Mouse (Mus musculus): ENCODE data around the gene Clic1. TPM values are rescaled to one million over a fixed set of nuclear protein-coding genes. Genes with fewer than 3 reads are reported as not detected.
"Not testable (repeated sequence)": the region's sequence is repeated elsewhere in the genome, so short reads cannot be mapped to it uniquely, and the experiment has no call there.

Clic1 gene
- polyA plus RNA-seq, 1 experiment, result 209 TPM

GRCm38 (mm10) chr17:35019894-35020293, 29.9 kb upstream of the Clic1 start:
- WGBS, result 94% methylated on average over 11 of the region's 11 CpGs
- no peak for DNase-seq (ENCODE audit: low read depth, low spot score)

GRCm38 (mm10) chr17:35020551-35020950, 29.2 kb upstream of the Clic1 start:
- 93% methylated on average over 8 of the region's 8 CpGs for WGBS
- no peak for DNase-seq (ENCODE audit: low read depth, low spot score)

GRCm38 (mm10) chr17:35021163-35021808, 28.5 kb upstream of the Clic1 start:
- 24% methylated on average over 17 of the region's 17 CpGs for WGBS
- no peak for DNase-seq (ENCODE audit: low read depth, low spot score)

- no peak for DNase-seq (ENCODE audit: low read depth, low spot score)
- WGBS, result 54% methylated on average over 6 of the region's 6 CpGs
Observed at GRCm38 (mm10) chr17:35021842-35022477, 27.8 kb upstream of the Clic1 start.

GRCm38 (mm10) chr17:35022541-35023060, 27.2 kb upstream of the Clic1 start:
- no peak for DNase-seq (ENCODE audit: low read depth, low spot score)
- WGBS, result 92% methylated on average over 8 of the region's 8 CpGs

- no peak for DNase-seq (ENCODE audit: low read depth, low spot score)
- WGBS, result 84% methylated on average over 5 of the region's 5 CpGs
Observed at GRCm38 (mm10) chr17:35023221-35023620, 26.5 kb upstream of the Clic1 start.

GRCm38 (mm10) chr17:35023756-35024155, 26.0 kb upstream of the Clic1 start:
- WGBS, result 47% methylated on average over 4 of the region's 4 CpGs
- DNase-seq (ENCODE audit: low read depth, low spot score), result no peak

- WGBS, result 68% methylated on average over 13 of the region's 13 CpGs
- no peak for DNase-seq (ENCODE audit: low read depth, low spot score)
Observed at GRCm38 (mm10) chr17:35024261-35024660, 25.5 kb upstream of the Clic1 start.

- 70% methylated on average over 10 of the region's 10 CpGs for WGBS
Observed at GRCm38 (mm10) chr17:35024691-35025488, 24.9 kb upstream of the Clic1 start.

GRCm38 (mm10) chr17:35026206-35026605, 23.6 kb upstream of the Clic1 start:
- no peak for DNase-seq (ENCODE audit: low read depth, low spot score)
- WGBS, result 81% methylated on average over 5 of the region's 5 CpGs

More at GRCm38 (mm10) chr17:35024691-35025488, 24.9 kb upstream of the Clic1 start:
- no peak for DNase-seq (ENCODE audit: low read depth, low spot score)

- 63% methylated on average over 13 of the region's 13 CpGs for WGBS
- DNase-seq (ENCODE audit: low read depth, low spot score), result no peak
Observed at GRCm38 (mm10) chr17:35027277-35028068, 22.3 kb upstream of the Clic1 start, which contains the start of gene Sapcd1. Sapcd1 (minus strand) TSS chr17:35028016.

GRCm38 (mm10) chr17:35028315-35028714, 21.5 kb upstream of the Clic1 start:
- no peak for DNase-seq (ENCODE audit: low read depth, low spot score)
- 90% methylated on average over 2 of the region's 2 CpGs for WGBS

- DNase-seq (ENCODE audit: low read depth, low spot score), result no peak
- 42% methylated on average over 19 of the region's 19 CpGs for WGBS
Observed at GRCm38 (mm10) chr17:35029691-35030532, 19.9 kb upstream of the Clic1 start.

GRCm38 (mm10) chr17:35031272-35031671, 18.5 kb upstream of the Clic1 start:
- DNase-seq (ENCODE audit: low read depth, low spot score), result no peak
- 87% methylated on average over 11 of the region's 11 CpGs for WGBS

GRCm38 (mm10) chr17:35031880-35032279, 17.9 kb upstream of the Clic1 start:
- DNase-seq (ENCODE audit: low read depth, low spot score), result no peak
- WGBS, result 68% methylated on average over 7 of the region's 7 CpGs

- DNase-seq (ENCODE audit: low read depth, low spot score), result no peak
- 72% methylated on average over 8 of the region's 8 CpGs for WGBS
Observed at GRCm38 (mm10) chr17:35032323-35032870, 17.4 kb upstream of the Clic1 start.

- WGBS, result 47% methylated on average over 1 of the region's 1 CpGs
- DNase-seq (ENCODE audit: low read depth, low spot score), result not testable (repeated sequence)
Observed at GRCm38 (mm10) chr17:35033703-35034102, 16.1 kb upstream of the Clic1 start.

GRCm38 (mm10) chr17:35034896-35035295, 14.9 kb upstream of the Clic1 start:
- no peak for DNase-seq (ENCODE audit: low read depth, low spot score)
- WGBS, result 53% methylated on average over 6 of the region's 6 CpGs
